Mouse (Mus musculus) embryo, embryonic 10.5 days (tissue): ENCODE data around the gene Gm4792.

Source experiments
- DNase-seq: peaks from one replicate; pipeline ENCODE4 v3.0.0-alpha.2; 2015; ENCODE audit warnings: low spot score

Gene Gm4792

DNA sequence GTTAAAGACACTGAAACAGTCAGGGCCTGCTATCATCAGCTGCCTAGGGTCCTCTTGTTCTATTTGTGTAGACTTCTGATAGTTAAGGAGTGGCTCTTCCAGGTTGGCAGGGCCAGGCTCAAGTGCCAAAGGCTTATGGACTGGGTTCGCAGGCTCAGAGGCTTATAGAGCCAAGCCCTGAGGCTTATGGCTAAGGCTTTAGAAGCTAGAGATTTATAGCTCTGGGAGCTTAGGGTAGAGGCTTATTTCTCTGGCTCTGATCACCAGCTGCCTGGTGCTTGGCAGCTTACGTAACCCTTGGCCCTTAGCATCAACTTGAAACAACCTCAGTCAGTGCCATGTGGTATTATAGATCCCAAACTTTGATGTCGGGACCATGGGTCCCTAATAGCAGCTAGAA, at the start of gene Gm4792:
Gene Gm4792, minus strand, starts transcription at position 233 of the 400 bp plus-strand sequence.
- DNase-seq = no peak

DNA sequence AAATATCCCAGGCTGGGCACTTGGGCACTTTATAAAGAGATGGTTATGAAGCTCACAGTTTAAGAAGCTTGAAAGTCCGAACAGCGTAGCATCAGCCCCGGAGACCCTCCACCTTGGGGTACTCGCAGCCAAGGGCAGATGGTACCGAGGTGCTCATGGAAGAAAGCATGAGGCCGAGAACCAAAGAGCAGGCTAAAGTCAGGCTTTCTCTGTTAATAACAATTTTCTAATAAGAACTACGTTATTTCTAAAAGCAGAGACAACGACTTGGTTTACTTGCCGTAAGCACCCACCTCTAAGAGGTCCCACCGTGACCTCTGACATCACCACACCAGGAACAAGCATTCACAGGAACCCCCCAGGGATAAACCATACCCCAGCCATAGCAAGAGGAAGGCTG, 49.5 kb upstream of the Gm4792 start:
- DNase-seq = no peak

DNA sequence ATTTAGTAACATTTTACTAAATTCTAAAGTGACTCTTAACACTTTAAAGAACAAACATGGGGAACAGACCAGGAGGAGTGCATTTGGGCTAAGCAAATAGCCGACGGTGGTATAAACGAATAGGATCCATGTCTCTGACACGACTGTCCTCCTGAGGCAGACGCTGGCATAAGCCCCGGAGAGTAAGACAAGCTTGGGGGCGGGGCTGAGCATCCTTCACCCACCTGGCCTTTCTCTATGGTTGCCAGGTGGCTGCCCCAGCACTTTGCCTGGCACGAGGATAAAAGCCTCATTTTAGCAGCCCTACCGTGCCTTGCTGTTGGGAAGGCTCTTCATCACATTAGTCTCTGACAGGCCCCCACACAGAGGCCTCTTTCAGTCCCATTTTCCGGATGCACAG, 48.8 kb upstream of the Gm4792 start:
- no peak for DNase-seq

DNA sequence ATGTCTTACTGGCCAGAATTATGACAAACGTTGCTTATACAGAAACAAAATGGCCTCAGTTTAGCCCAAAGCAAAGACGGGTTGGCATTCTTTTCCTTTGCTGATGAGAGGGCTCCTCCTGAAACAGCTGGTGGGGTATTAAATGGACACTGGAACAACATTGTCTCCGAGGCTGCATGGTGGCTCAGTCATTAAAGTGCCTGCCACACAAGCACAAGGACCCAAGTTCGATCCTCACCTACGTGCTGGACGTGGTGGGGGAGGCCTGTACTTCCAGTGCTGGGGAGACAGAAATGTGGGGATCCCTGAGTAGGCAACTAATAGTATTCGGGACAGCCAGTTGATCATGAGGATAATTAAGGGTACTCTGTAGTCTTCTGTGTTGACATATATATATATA, 48.1 kb upstream of the Gm4792 start:
- DNase-seq = no peak

DNA sequence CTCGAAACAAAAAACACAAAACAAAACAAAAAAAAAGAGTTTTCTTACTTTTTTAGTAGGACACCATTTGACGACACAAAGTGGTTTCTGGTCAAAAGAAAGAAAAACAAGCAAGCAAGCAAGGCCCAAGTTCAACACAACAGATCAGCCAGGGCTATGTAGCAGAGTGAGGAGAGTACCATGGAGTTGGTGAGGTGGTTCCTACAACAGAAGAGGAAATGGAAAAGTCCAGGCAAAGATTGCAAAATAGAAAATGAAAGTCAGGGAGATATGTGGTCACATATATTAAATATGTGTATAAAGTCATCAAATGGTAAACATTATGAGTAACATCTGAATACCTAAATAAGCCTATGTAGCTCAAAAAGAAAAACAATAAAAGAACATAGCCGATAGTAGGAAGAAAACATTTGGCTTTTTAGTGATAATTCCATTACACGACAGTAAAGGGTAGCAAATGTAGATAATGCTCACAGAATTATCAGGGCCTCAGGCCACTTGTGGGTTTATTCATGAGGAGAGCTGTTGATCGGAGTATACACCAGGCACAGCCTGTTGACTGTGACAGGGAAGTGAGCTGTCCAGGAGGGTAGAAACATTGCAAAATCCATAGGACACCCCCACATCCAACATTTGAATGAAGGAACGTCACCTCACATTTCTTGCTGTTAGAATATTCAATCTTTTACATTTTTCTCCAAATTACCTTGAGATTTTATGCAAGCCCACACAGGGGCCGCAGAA, 47.2 kb upstream of the Gm4792 start:
- no peak for DNase-seq

DNA sequence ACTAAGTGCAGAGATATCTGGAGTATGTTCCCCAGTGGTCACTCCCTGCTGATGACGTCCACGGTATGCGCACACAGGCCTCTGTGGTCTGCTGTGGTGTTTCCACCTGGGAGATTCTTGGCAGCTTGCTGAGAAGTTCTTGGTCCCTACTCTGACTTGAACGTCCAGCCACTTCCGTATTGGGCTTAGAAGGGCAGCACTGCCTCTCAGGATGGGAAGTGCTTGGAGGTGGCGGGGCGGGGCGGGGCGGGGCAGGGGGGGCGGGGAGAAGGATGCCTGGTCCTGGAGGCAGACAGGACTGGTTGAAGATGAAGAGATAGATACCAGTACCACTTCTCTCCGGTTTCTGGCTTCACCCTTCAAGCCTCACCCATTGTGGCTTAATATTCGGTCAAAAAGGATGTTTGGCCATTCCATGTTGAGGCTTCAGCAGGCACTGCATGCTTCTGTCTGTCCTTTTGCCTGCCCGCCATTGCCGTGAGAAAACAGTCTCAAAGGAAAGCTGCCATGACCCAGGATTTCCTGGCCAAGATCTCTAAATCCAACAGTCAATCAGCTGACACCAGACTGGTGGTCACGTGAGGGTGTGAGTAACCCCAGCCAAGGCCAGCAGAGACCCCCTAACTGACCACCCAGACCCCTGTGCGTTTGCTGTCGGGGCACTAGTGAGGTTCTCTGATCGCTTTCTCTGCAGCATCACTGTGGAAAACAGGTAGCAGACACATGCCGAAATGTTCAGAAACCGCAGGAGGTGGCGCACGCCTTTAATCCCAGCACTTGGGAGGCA, 46.3 kb upstream of the Gm4792 start:
- DNase-seq = no peak

DNA sequence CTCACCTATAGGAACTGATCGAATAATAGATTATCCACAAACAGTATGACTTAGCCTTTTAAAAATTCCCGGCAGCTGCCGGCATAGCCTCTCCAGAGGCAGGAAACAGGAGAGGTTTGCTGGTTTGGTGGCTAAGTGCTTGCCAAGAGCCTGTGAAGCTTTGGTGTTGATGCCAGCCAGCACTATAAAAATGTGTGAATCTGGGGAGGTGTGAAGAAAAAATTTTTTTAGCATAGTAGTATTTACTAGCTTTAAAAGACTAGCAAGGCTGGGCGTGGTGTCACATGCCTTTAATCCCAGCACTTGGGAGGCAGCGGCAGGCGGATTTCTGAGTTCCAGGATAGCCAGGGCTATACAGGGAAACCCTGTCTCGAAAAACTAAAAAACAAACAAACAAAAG, 45.1 kb upstream of the Gm4792 start:
- DNase-seq = no peak

DNA sequence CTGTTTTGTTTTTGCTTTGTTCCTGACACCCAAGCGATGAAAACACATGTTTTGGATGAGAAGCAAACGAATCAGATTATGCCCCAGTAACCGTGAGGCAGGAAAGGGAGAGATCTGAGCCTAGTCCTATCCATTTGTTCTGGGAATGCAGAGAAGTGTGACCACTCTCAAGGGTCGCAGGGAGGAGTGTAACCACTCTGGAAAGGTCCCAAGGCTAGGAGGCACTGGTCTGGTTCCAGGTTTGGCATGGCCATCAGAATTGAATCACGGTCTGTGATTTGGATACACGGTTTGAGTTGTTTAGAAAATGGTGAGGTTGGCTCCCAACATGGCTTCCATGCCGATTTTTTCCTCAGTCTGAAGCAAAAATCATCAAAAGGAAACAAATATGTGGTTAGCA, 43.8 kb upstream of the Gm4792 start:
- DNase-seq = no peak

DNA sequence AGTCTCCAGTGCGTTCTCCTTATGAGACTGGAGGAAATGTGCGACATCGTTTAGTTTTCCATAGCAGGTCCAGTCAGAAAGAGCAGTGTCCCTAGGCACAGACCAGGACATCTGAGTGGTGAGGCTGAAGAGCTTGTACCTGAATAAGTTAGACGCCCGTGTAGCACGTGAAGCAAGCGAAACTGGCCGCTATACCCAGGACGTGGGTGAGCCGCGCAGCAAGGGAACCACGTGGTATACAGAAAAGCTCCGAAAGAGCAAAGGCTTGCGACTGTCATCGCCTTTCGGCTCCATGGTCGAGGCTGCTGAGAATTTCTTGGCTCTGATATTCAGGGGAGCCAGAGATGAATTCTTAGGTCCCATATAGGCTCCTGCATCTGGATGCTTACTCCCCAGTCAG, 43.0 kb upstream of the Gm4792 start:
- no peak for DNase-seq

DNA sequence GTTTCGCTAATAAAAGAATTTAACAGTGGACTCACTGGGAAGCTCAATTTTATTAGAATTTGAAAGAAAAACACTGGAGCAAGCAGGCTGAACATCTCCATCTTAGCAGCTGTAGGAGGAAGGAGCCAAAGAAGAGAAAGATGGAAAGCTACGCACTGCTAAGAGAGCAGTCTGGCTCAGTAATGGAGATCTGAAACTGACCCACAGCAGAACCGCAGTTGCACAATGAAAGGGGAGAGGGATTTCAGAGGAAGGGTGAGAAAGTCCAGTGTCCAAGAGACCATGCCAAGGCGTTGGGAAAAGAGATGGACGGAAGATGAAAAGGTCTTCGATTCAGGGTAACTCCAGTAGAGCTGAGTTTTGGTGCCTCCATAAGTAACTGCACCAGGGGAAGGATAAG, 37.6 kb upstream of the Gm4792 start:
- no peak for DNase-seq

DNA sequence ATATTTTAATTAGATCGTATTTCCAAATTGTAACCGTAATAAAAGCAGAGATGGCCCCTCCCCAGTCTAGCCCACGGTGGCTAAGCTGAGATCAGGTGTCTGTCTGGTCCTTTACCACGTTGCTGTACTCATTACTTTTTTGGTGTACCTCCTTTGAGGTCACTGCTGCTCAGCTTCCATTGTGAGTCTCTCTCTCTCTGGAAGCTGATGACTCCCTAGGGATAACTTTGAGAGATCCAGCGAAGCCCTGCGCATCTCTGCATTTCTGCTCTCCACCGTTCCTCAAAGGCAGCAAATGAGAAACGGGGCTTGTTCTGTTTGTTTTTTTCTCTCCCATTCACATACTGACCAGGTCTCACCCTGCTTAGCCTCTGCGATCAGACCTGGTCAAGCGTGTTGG, 36.5 kb upstream of the Gm4792 start:
- DNase-seq = no peak

DNA sequence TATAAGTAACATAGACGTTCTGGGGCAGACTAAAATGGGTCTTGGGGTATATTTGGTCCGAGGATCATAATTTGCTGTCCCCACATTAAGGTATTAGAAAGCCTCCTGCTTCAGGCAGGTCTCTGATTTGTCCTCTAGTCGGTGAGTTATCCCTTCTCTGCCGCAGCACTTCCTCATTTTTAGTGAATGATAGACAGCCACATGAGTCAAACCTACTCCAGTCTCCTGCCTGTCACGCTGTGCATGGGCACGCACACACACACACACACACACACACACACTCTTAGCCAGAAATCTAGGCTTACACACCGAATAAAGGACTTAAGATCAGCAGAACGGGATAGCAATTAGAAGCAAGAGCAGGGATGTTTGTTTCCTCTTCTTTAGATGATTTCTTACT, 34.8 kb upstream of the Gm4792 start:
- DNase-seq = no peak

DNA sequence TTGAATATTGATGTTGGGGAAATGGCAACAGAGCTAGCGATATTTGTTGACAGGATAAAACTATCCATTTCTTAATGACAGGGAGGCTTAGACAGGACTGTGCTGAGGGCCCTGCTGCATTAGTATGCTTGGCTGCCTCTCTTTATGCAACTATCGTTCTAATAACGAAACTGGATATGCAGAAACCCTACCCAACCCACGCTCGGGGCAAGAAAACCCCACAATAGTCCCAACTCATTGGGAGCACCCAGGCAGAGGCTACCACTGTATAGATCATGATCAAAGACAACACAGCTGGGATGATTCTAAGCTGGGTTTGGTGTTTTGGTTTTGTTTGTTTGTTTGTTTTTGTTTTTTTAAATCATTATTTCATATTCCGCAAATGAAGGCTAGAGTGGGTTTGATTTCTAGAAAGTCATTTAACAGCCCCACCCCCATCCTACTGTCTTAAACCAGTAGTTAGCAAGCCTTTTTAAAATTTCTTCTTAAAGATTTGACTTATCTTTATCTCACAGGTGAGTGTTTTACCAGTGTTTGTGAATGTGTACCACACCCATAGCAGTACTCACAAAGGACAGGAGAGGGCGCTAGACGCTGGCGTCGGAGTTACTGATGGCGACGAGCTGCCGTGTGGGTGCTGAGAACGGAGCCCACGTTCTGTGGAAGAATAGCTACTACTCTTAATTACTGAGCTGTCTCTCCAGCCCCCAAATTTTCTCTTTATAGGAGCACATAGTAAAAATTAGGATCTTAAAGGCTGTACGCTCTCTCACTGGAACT, 34.0 kb upstream of the Gm4792 start:
- DNase-seq = no peak

DNA sequence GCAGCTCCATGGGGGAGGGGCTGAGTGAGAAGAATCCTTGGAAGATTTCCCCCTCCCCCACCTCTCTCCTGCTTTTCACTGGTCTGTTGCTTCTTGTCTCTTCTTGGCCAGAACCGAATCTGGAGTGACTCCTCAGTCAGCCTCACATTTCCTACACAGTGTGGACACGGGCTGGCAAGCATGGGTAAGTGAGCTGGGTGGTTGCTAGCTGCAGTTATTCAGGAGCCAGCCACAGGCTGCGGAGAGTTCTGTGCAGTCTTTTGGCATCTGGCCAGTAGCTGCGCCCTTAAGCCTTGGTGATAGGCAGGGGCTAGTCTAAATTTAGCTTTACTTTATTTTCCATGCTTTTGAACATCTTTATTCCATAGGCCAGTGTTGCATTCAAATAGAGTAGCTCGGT, 31.5 kb upstream of the Gm4792 start:
- DNase-seq = no peak

DNA sequence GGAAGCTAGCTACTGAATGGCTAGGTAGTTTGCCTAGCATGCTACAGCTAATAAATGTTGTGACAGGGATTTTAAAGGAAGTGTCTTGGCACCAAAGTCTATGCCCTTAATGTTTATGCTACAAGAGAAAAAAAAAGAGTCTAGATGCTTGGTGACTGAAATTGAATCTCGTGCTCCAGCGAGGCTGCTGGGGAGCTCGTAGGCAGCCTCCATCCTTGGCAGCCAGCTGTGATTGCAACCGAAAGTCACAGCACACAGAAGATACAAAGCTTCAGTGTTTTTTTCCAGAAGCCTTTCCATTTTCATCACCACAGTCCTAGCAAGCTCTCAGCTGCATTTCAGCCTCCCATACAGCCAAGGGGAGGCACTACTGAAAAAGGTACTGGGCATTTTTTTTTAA, 20.1 kb upstream of the Gm4792 start:
- no peak for DNase-seq

DNA sequence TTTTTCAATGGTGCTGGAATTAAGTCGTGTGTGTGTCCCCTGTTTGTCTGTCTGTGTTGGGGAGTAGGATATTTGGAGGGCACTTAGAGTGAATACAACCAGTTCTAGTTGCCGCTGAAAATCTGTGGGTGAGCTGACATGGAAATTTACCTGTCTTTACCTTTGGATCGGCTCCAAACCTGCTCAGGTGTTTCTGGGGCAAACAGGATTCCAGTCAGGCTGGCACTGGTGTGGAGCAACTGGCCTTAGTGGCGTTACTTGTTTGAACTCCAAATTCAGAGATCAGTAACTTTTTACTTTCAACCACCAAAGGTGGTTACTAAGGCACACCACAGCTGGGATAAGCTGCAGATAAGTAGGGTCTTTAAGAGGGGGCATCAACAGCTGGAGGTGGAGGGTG, 14.6 kb upstream of the Gm4792 start:
- DNase-seq = no peak

DNA sequence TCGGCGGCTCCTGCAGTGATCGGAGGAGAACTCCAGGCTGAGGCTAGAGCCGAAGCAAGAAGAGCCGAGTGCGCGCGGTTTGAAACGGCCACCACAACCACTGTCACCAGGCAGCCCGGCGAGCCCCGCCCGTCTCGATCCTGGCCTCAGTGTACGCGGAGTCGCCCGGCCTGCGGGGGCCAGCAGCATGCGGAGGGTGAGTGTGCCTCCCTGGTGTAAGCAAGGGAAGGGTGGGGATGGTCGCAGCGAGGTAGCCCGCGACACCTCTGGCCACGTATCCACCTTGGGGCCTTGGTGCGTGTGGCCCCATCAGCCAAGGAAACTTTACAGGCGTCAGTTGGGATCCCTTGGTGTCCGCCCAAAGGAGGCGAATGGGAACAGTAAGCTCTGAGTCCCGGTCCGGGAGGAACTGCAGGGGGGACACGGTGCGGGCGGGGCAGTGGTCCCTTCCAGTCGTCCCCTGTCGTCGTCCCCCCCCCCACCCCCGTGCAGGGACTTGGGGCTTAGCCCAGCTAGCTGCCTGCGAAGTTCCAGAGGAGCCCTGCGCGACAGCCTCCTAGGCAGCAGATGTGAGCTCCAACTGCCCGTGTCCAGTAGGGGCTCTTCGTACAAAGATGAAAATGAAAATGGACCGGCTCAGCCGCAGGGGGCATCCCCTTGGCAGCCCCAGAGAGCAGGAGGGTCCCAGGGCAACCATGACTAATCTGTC, 13.7 kb upstream of the Gm4792 start:
- peak; percentile 47 for DNase-seq

DNA sequence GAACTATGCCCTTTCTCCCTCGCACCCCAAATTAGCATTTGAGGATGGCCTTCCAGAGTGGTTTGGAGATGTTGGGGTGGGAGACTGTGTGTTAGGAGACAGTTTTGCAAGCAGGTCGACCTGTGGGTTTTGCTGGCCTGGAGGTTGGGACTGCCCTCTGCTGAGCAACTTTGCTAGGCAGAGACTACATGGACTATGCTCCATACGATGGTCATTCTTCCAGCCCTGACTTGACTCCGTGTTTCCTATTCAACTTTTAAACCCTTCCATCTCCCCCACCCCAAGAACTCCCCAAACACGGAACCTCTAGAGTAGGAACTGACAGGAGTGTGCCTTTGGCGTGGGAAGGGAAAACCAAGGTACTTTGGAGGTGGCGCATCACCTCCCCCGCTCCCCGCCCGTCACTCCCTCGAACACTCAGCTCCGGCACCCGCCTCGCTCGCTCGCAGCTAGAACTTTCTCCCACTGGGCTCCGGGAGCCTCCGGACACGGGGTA, 13.1 kb upstream of the Gm4792 start, which contains the start of gene Tmcc3:
Gene Tmcc3, plus strand, starts transcription at position 439 of the 496 bp plus-strand sequence.
- peak; percentile 29 for DNase-seq

DNA sequence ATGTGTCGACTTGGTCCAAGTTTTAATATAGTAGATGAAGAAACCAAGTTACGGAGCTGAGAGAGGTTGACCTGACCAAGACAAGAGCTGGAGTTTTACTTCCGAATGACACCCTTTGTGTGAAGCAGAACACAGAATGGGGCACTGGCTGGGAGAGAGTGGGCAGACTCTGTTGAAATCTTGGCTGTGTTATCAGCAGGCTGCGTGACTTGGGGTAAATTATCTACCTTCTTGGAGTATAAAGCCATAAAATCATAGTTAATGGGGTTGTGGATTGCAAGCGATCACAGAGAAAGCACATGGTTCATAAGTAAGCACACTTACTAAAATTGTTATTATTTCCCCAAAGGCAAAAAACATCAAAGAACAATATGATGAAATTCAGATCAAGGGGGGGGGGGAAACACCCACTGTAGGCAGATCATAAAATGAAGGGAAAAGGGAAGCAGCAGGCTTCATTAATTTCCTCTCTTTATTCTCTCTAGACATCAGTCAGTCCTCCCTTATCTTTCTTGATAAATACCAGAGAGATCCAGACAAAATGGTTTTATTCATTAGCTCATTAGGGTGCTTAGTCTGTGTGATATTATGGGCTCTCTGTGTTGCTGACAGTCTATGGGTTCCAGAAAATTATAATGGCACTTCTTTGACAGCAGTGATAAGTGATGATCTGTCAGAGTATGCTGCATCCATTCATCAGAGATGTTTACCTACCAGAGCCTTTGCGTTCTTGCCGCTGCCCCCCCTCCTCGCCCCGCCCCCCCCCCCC, 12.2 kb upstream of the Gm4792 start:
- no peak for DNase-seq

DNA sequence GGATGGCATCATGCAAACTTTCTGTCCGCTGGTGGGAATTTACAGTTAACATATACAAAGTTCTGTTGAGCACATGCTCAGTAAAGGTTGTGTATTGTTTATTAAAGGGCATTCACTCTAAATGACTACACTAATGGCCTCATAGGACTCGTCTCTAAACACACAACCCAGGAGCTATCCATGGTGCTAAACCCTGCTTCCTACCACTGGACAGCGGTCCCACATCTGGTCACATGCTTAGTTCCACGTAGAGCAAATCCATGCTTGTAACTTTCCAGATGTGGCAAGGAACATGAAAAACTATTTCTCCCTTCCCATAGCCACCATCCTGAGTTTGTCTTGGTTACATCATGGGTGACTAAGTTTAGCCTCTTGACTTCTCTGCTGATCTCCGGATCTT, 7.0 kb upstream of the Gm4792 start:
- peak; percentile 77 for DNase-seq

DNA sequence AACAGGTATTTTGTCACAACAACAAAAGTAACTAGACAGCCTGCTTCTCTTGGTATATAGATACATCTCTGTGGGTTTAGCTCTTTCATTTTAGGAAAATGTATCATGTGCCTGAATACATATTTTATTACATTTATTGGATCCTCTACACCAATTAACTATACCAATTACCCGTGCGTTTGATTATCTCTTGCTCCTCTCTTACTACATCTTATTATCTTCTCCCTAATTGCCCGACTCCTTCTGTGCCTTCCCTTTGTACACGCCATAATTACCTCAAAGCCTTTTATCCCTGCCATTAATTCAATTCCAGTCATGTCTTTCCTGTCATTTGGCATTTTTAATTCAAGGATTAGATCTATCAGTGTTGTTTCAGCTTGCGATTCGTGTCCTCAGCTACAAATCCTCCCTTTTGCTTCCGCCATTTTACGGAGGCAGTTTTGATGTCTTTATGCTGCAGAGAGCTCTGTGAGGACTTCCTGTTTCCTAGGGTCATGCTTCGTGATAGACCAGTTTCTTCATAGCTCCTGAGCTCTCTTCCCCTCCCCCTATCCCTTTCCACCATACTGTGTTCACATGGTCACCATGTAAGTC, 5.7 kb upstream of the Gm4792 start:
- DNase-seq = no peak
